Mouse (Mus musculus): ENCODE data around the gene Aloxe3.

GRCm38 (mm10) chr11:69128426-69129122 is 2.9 kb downstream of the Aloxe3 start:
- TF ChIP-seq ZNF384 (IDR thresholded peaks at IDR 0.05; ENCODE audit: low read depth, low read length) (no peak), CHD2 (IDR thresholded peaks at IDR 0.05; ENCODE audit: low read depth, low read length) (no peak), ZC3H11A (IDR thresholded peaks at IDR 0.05; ENCODE audit: borderline replicate concordance, low read depth, low read length) (no peak)

Data from ES-E14 (cell line).